11 mouse cellular contexts compared by ENCODE assay signal in the genomic region with DNA sequence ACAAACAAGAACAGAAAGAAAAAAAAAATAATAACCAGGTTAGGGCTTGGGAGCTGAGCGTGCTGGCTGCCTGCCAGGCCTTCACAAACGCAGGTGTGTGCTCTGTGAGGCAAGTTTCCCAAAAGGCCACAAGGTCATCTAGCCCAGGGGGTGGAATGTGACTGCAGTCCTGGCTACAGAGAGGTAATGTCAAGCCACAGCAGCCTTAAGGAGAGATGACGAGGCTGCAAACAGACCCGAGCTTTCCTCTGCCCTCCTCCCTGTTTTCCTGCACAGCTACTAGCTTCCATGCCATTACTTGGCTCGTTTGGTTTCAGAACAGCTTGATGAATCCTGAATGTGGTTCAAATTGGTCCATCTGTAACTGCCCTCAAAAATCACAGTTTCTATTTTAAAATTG. TPM values are rescaled to one million over a fixed set of nuclear protein-coding genes. Genes with fewer than 3 reads are reported as not detected.
DNase-seq lines count a peak whose midpoint lies in the region; ATAC-seq and TF ChIP-seq lines count a peak whose summit lies in the region.
"Had no signal": no experiment of that assay in that cellular context is flagged by ENCODE, and none has a peak within 500 bp of the region (broad histone marks: within the 10 kb centered on the region; RNA-seq: fewer than 3 reads in every experiment).

No protein-coding gene starts in this region.

- peak overlapping the region; percentile 18; the same call in 1 of the 2 replicates for H3K4me2 ChIP-seq in midbrain, postnatal 0 days (ENCODE audit: low read depth, low read length, poor library complexity, severe bottlenecking)
- H3K4me2 ChIP-seq: embryonic facial prominence, embryonic 12.5 days had no signal

- no peak for ATAC-seq in midbrain, postnatal 0 days (ENCODE audit: low FRiP score)
- ATAC-seq: Patski had no signal

- no peaks in the 10 kb centered on the region for H3K27me3 ChIP-seq in midbrain, postnatal 0 days (ENCODE audit: insufficient read depth, low read length)
- H3K27me3 ChIP-seq: embryonic facial prominence, embryonic 12.5 days; Patski had no signal

- intact Hi-C loops in left cerebral cortex, adult 2 months (cut with DNase I), result no loop called here
- intact Hi-C loops in left cerebral cortex, postnatal 14 days (cut with DNase I), result no loop called here

- H3K4me1 ChIP-seq in midbrain, postnatal 0 days (ENCODE audit: insufficient read depth, low read length), result 0 out of 2 replicates have a peak, but pooled peaks cover 6% of the 10 kb centered on the region

- TF ChIP-seq CTCF in left cerebral cortex, adult 2 months (IDR thresholded peaks at IDR 0.05), result no peak
- TF ChIP-seq CTCF in midbrain, postnatal 0 days (IDR thresholded peaks at IDR 0.05), result no peak

- H3K27ac ChIP-seq in left cerebral cortex, adult 2 months, result peak overlapping the region; percentile 6; the same call in 1 of the 2 replicates
- H3K27ac ChIP-seq in midbrain, postnatal 0 days (ENCODE audit: low read depth, low read length), result no peak overlapping the region
- H3K27ac ChIP-seq: embryonic facial prominence, embryonic 12.5 days had no signal

- no peaks in the 10 kb centered on the region for H3K9me3 ChIP-seq in midbrain, postnatal 0 days (ENCODE audit: low read length)
- H3K9me3 ChIP-seq: embryonic facial prominence, embryonic 12.5 days; megakaryocyte, embryonic 14.5 days had no signal

- WGBS in midbrain, postnatal 0 days, result 54% methylated on average over 5 of the region's 5 CpGs

- no peak for DNase-seq in left cerebral cortex, adult 2 months (ENCODE audit: extremely low spot score in 1 of 2, low spot score in 2 of 2)
- DNase-seq in left cerebral cortex, postnatal 14 days (ENCODE audit: low spot score in 2 of 2), result no peak
- peak; percentile 85 for DNase-seq in cerebellum, adult 9-11 months
- peak; percentile 74 to 80 for DNase-seq in kidney, adult 8-10 months
- DNase-seq in midbrain, postnatal 0 days (ENCODE audit: low spot score), result no peak
- no peak for DNase-seq in thymus, adult 18-20 months
- no peak for DNase-seq in right cerebral cortex, postnatal 36 days (ENCODE audit: low spot score in 2 of 2)
- DNase-seq: right cerebral cortex, postnatal 25 days had no signal

- H3K9ac ChIP-seq in midbrain, postnatal 0 days (replicated peaks; ENCODE audit: low read length, poor library complexity, severe bottlenecking), result no peak overlapping the region
- H3K9ac ChIP-seq: embryonic facial prominence, embryonic 12.5 days had no signal

- no peaks in the 10 kb centered on the region for H3K36me3 ChIP-seq in midbrain, postnatal 0 days (ENCODE audit: insufficient read depth, low read length)

- H3K4me3 ChIP-seq in left cerebral cortex, adult 2 months, result peak overlapping the region; percentile 11; the same call in 1 of the 2 replicates
- H3K4me3 ChIP-seq in midbrain, postnatal 0 days (ENCODE audit: low read depth, low read length), result no peak overlapping the region
- H3K4me3 ChIP-seq: embryonic facial prominence, embryonic 12.5 days; megakaryocyte, embryonic 14.5 days had no signal

RNA-seq across cellular contexts. Expression of a gene that starts 4.7 kb away (rescaled TPM):
- 1,000 to 10,000 TPM; 1,405 to 1,415 TPM for total RNA-seq in left cerebral cortex, adult 2 months (2021)
- 1,000 to 10,000 TPM; 1,293 to 1,298 TPM for total RNA-seq in left cerebral cortex, postnatal 14 days (2021)
- 597 and 628 TPM in 2 replicates for total RNA-seq in midbrain, postnatal 0 days (2014; rRNA removed)
- polyA plus RNA-seq in midbrain, postnatal 0 days (2015; fragmentation: Nextera tagmentation; extraction: Ambion mirVana), result 511 and 515 TPM in 2 replicates

Comparison
In these comparisons a context has a peak if more than half of its experiments do, and no peak if none do; other contexts are left out.
1. DNase-seq: peak in cerebellum, adult 9-11 months (single experiment) and kidney, adult 8-10 months (2 of 2); none in left cerebral cortex, adult 2 months (0 of 2), left cerebral cortex, postnatal 14 days (0 of 2), midbrain, postnatal 0 days (single experiment), thymus, adult 18-20 months (0 of 2) and right cerebral cortex, postnatal 36 days (0 of 2).